Mouse (Mus musculus): ENCODE results near the gene Lrmda. TPM values are rescaled to one million over a fixed set of nuclear protein-coding genes. Genes with fewer than 3 reads are reported as not detected.

The Lrmda gene
- under 1 TPM in 1 of 2 experiments, not detected in 1; 0.27 TPM for total RNA-seq (2021)

GRCm38 (mm10) chr14:22019252-22019948 lies at the start of gene Lrmda:
Gene Lrmda, plus strand, starts transcription at chr14:22019712.
- peak; percentile 17 to 44 for DNase-seq (ENCODE audit: extremely low spot score in 1 of 2, low spot score in 1 of 2)

- peak; percentile 50 to 86 for DNase-seq (ENCODE audit: extremely low spot score in 1 of 2, low spot score in 1 of 2)
These were observed 38.0 kb upstream of the Lrmda start for GRCm38 (mm10) chr14:21981462-21981861.

DNA sequence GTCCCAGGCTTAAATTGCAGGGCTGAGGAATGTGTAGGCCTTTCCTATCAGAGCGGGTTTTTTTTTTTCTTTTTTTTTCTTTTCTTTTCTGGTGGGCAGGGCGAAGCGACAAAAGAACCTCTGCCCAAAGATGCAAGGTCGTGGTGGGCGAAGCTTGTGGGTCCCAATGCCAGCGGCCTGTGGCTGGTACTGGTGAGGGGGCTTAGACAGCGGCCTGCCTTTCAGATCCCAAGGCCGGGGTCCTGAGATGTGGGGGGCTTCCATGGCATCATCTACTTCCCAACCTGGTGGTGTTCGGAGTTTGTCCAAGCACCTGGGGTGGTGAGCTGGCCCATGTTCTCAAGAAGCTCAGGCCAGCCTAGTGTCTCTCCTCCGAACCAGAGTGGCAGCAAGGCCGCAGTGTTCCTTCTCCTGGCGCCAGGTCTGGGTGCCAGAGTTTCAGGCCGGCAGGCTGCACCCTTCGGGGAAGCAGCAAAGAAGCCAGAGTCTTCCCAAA lies 37.4 kb upstream of the Lrmda start:
- DNase-seq (ENCODE audit: extremely low spot score in 1 of 2, low spot score in 1 of 2) = no peak

GRCm38 (mm10) chr14:21982592-21983310 lies 36.8 kb upstream of the Lrmda start:
- DNase-seq (ENCODE audit: extremely low spot score in 1 of 2, low spot score in 1 of 2) = no peak

- no peak for DNase-seq (ENCODE audit: extremely low spot score in 1 of 2, low spot score in 1 of 2)
These were observed 36.1 kb upstream of the Lrmda start for GRCm38 (mm10) chr14:21983311-21983949.

DNA sequence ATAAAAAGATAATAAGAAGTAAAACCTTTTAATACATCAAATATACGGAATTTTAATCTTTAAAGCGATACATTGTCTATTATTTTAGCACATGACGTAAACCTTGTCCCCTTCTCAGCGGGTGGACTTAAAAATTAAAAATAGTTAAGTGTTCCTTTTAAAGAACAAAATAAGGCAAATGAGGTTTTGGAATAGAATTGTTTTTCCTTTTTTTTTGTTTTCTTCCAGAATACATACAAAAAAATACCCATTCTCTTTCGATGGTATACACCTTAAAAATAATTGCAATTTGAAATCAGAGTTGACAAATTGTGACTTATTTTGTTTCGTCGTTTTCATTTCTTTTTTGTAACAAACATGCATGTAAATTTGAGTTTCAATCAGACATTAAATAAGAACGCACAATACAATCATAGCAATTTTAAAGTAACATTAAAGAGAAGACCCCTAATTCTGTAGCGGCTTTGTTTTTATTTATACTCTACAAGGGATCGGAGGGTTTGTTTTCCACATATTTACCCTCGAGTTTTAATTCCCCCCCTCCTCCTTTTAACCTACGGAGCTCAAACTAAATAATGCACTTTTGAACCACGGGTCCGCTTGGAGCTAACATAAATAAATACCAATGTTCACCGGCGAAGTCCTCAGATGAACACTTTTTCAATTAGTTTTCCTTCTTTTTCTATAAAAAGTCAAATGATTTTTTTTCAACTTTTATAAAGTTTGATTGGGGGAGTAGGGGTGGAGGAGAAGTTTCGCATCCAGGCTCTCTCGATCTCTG lies 35.4 kb upstream of the Lrmda start:
- DNase-seq (ENCODE audit: extremely low spot score in 1 of 2, low spot score in 1 of 2) = no peak

DNA sequence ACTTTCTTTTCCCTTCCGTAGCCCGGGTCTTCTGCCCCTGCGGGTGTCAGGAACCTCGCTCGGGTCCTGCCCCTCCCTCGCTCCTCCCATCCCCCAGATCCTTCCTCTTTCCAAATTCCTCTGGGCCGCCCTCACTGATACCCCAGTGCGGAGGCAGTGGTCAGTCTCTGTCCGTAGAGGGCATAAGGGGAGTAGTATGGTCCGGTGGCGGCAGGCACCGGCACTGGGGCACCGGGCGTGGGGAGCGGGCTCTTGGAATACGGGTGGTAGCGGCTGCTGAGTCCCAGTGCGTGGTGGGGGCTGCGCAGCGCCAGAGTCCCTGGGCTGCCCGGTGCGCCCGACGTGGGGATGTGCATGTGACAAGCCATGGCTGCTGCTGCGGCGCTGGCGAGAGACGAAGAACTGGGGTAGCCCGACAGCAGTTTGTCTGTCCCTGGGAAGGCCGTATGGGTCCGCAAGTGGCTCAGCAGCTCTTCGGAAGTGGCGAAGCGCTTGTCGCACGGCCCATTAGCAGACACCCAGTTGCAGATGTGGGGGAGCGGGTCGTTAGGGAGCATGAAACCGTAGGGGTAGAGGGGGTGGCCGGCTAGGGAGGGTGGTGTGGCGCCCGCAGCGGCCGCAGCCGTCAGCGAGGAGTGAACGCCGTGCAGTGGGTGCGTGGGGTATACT lies 34.6 kb upstream of the Lrmda start:
- DNase-seq (ENCODE audit: extremely low spot score in 1 of 2, low spot score in 1 of 2) = no peak

GRCm38 (mm10) chr14:21985426-21985931 lies 34.0 kb upstream of the Lrmda start:
- DNase-seq (ENCODE audit: extremely low spot score in 1 of 2, low spot score in 1 of 2) = no peak

GRCm38 (mm10) chr14:21985981-21986732 lies 33.4 kb upstream of the Lrmda start:
- peak; percentile 69 to 78 for DNase-seq (ENCODE audit: extremely low spot score in 1 of 2, low spot score in 1 of 2)

- no peak for DNase-seq (ENCODE audit: extremely low spot score in 1 of 2, low spot score in 1 of 2)
These were observed 32.5 kb upstream of the Lrmda start for GRCm38 (mm10) chr14:21986733-21987659.

DNA sequence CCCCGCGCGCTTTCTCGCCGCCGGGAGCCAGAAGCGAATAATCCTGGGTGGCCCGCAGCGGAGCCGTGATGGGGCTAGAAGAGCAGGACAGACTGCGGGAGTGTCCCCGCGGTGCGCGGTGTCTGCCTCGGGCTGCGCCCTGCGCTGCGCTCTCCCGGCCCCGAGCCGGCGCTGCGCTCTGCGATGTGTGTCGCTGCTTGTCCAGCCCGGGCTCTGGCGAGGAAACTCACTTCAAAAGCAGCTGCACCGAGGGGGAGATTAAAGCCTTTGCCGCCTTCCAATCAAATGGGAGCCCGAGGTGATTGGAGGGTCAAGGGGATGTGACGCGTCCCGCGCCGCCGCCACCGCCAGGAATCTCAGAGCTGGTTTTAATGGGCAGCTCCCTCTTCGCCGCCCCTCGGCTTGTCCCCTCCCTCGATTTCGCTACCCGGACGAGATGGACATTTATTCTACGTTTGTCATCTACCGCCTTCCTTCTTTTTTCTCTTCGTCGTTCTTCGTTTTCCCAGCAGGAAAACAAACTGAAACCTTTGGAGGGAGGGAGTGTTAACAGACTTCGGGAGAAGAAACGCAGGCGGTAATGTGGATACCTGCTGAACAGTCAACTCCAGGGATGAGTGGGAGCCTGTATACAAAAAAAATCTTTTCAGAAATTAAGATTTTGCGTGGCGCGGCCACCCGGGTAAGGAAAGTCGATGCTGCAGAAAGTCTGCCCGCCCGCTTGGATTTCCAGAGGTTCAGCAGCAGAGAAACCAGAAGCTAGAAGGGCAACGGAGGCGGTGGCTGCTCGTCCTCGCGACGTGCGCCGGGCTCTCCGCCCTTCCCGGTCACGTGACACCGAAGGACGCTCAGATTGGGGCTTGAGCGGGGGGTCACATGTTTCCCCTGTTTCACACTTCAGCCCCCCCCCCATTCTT lies 31.6 kb upstream of the Lrmda start:
- peak; percentile 72 to 79 for DNase-seq (ENCODE audit: extremely low spot score in 1 of 2, low spot score in 1 of 2)

- no peak for DNase-seq (ENCODE audit: extremely low spot score in 1 of 2, low spot score in 1 of 2)
These were observed 30.8 kb upstream of the Lrmda start for GRCm38 (mm10) chr14:21988577-21989290.

GRCm38 (mm10) chr14:21989291-21989913 lies 30.1 kb upstream of the Lrmda start, which contains the start of gene Zfp503:
Gene Zfp503, minus strand, starts transcription at chr14:21989601.
- DNase-seq (ENCODE audit: extremely low spot score in 1 of 2, low spot score in 1 of 2) = no peak

- no peak for DNase-seq (ENCODE audit: extremely low spot score in 1 of 2, low spot score in 1 of 2)
These were observed 29.0 kb upstream of the Lrmda start for GRCm38 (mm10) chr14:21990321-21991021.

DNA sequence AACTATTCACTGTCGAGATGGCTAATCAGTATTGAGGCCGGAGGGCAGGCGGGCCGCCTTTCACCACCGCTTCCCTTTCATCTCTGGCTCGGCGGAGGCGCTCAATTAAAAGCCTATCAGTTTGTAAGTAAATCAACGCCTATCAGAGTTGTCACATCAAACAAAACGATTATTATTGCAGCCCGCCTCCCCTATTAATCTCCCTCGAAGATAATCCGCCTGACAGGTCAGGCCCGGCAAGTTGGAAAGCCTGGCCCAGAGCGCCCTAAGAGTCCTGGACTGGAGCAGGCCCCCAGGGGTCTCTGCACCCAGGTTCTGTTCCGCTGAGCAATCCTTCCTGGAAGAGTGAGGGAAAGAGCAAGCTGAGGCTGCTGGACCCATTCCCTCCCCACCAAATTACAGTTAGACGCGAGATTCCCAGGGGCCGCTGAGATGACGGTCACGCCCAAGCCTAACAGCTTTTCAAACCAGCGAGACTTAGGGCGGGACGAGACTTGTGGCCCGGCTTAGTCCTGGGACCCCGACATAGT lies 28.2 kb upstream of the Lrmda start:
- DNase-seq (ENCODE audit: extremely low spot score in 1 of 2, low spot score in 1 of 2) = no peak
